Mouse (Mus musculus): ENCODE data around the gene Ncaph2. TPM values are rescaled to one million over a fixed set of nuclear protein-coding genes. Genes with fewer than 3 reads are reported as not detected.
A peak's percentile ranks its signal among the peaks of the same experiment; 100 is the strongest.

Ncaph2 gene
- polyA plus RNA-seq, 1 experiment from 2014 or later, result 149 TPM

DNA sequence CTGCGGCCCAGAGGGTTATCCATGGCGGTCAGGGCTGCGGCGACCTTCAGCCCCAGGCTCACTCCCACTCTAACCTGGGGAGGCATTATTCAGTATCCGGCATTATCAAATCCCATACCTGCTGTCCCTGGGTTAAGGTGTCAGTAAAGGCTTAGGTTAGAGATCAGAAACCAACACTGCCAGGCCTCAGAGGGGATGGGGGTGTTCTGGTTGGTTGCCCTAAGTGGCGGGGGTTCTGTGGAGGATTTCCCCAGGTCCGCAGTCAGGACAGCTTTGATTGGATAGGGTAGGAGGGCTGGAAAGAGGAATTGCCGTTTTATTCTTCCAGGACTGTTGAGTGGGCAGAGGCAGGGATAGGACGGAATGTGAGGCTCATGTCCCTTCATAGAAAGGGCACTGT, 18.8 kb downstream of the Ncaph2 start:
- 51% methylated on average over 9 of the region's 9 CpGs for WGBS
- H3K36me3 ChIP-seq, result peaks cover 33% of the 10 kb centered on the region

DNA sequence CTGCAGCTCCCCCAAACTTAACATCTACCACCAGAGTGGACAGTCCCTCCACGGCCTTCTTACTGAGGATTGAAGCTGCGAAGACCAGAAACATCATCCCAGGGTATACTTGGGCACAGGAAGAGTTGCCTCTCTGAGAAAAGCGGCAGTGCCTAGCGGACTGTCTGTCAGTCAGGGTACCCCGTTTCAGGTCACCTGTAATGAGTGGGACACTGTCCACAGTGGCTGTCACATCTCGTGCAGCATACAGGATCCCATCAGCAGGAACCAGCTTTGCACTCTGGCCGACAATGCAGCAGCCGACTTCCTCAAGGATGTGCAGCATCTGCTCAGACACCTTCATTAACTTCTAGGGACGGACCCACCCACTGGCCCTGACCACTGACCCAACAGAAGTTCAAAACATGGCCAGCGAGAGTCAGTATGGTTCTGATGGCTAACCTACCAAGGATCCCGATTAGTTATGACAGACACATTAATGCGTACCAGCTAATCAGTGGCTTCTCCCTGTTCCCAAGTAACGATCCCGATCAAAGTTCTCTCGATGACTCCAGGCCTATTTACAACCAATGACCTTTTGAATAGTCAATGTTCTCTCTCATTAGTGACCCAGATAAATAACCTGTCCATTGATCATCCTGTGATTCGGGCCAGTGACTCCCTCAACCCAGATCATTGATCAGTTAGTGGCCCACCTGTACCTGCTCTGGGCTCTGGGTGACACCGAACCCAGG, 19.4 kb downstream of the Ncaph2 start:
- 94% methylated on average over 17 of the region's 17 CpGs for whole genome bisulfite sequencing
- Histone ChIP-seq H3K27me3 (peaks cover 42% of the 10 kb centered on the region), H3K36me3 (peaks cover 26% of the 10 kb centered on the region), H3K4me3 (no peak overlapping the region), H3K27ac (replicated peaks) (no peak overlapping the region), H3K9me3 (no peaks in the 10 kb centered on the region), H3K4me2 (replicated peaks) (no peak overlapping the region), H3K9ac (replicated peaks) (no peak overlapping the region), H3K4me1 (peaks cover 30% of the 10 kb centered on the region)
- ATAC-seq (replicated peaks), result no peak

More for the DNA sequence above, 18.8 kb downstream of the Ncaph2 start:
- Histone ChIP-seq H3K27ac (replicated peaks) (peak overlapping the region; percentile 93), H3K4me3 (peak overlapping the region; percentile 59), H3K4me2 (replicated peaks) (peak overlapping the region; percentile 65), H3K9me3 (no peaks in the 10 kb centered on the region), H3K9ac (replicated peaks) (peak overlapping the region; percentile 76), H3K27me3 (peaks cover 36% of the 10 kb centered on the region), H3K4me1 (peaks cover 27% of the 10 kb centered on the region)
- ATAC-seq (replicated peaks), result no peak

DNA sequence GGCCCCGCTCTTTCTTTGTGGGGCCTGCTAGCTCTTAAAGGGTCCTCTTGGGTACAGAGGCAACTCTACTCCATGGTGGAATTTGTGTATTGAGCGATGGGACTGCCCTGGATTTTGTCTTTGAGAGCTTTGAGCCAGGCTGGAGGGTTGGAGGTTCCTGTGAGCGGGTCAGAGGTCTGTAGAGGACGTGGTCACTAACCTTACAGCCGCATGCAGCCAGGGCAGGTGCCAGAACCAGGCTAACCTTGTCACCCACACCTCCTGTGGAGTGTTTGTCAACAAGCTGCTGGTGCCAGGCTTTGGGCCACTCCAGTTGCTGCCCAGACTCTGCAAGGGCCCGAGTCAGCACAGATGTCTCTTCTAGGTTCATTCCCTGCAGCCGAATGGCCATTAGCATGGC, 20.5 kb downstream of the Ncaph2 start:
- Histone ChIP-seq H3K9ac (replicated peaks) (no peak overlapping the region), H3K27me3 (peaks cover 45% of the 10 kb centered on the region), H3K36me3 (peaks cover 16% of the 10 kb centered on the region), H3K4me1 (peaks cover 30% of the 10 kb centered on the region), H3K27ac (replicated peaks) (no peak overlapping the region), H3K4me3 (no peak overlapping the region), H3K9me3 (no peaks in the 10 kb centered on the region), H3K4me2 (replicated peaks) (no peak overlapping the region)
- WGBS, result 85% methylated on average over 7 of the region's 7 CpGs
- ATAC-seq (replicated peaks), result no peak

DNA sequence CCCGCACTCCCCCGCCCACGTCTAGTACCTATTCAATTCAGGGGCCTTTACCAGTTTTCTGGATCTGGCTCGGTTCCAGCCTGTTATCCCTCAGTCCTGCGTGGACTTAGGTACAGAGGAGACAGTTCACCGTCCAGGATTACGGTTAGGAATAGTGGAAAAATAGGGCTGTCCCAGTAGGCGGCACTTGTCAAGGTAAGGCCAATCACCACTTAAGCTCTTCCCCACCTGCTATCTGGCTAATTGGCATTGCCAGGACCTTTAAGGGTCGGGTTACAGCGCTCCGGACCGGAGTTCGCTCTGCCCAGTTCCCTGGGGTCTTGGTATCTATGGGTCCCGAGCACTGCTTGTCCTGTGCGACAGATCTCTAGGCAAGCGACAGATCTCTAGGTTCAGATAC, 21.4 kb downstream of the Ncaph2 start, which contains the start of gene Tymp:
Tymp (minus strand) TSS at position 83 of the 400 bp plus-strand sequence.
- no peak within 1 kb of the TSS for H3K27ac ChIP-seq (replicated peaks)
- no peak for ATAC-seq (replicated peaks)
- H3K9me3 ChIP-seq, result no peaks in the 10 kb centered on the region
- no peak within 1 kb of the TSS for H3K4me2 ChIP-seq (replicated peaks)
- H3K4me1 ChIP-seq, result peaks cover 30% of the 10 kb centered on the region
- peaks cover 45% of the 10 kb centered on the region for H3K27me3 ChIP-seq
- no peak within 1 kb of the TSS for H3K4me3 ChIP-seq
- H3K9ac ChIP-seq (replicated peaks), result no peak within 1 kb of the TSS
- H3K36me3 ChIP-seq, result peaks cover 6% of the 10 kb centered on the region
- WGBS, result 17% methylated on average over 16 of the region's 16 CpGs

DNA sequence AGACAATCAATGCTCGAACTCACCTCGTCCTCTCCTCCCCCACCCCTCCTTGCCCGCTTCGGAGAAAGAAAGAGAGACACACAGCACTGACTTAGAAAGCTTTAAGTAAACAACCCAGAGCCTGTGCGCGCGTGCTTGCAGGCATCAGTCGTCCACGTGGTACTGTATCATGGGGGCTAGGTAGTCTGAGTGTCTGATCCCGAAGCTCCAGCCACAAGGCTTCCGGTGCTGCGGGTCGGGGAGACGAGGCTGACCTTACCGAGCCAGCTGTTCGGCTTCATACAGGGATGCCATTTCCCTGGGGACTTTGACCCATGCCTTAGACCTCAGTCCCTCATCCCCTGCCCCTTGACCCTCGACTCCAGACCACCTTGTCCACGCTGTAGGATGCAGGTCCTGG, 21.8 kb downstream of the Ncaph2 start:
- Histone ChIP-seq H3K4me1 (peaks cover 30% of the 10 kb centered on the region), H3K27me3 (peaks cover 45% of the 10 kb centered on the region), H3K36me3 (0 out of 2 replicates have a peak, but pooled peaks cover 2% of the 10 kb centered on the region), H3K4me2 (replicated peaks) (no peak overlapping the region), H3K9ac (replicated peaks) (no peak overlapping the region), H3K9me3 (no peaks in the 10 kb centered on the region), H3K4me3 (no peak overlapping the region), H3K27ac (replicated peaks) (no peak overlapping the region)
- ATAC-seq (replicated peaks), result no peak
- 6% methylated on average over 18 of the region's 18 CpGs for WGBS

DNA sequence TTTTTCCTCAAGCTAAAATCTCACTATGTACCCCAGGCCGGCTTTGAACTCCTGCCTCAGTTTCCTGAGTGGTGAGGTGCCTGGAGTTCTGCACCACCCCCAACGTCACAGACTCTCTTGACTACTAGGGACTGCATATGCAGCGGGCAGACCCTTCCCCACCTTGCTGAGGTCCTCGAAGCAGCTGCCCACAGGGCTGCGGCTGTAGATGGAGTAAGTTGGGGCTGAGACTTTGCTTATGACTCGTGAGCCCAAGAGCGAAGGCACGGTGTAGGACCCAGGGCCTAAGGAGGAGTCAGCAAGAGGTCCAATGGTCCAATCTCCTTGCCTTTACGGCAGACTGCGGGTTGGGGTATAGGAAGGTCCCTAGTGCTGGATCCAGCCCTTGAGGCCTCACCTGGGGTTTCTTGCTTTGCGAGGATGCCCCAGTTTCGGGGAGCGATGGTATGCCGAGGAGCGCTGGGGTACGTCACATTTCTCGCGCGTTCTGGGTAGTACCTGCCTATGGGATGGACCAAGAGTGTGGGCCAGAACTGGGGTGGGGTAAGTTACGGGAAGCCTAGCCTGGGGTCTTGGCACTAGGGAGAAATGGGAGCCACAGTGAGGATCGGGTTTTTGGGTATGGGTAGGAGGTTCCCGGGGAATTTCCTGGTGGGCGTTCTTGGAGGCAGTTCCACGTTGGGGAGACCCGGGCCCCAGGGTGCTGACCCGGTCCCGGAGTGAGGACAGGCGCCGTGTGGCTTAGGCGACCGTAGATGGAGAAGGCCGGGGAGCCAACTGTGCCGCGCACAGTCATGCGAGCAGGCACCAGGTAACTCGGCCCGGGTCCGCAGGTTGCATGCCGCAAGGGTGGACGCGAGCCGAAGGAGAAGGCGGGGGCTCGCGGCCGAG, 22.7 kb downstream of the Ncaph2 start:
- peak overlapping the region; percentile 41 for H3K9ac ChIP-seq (replicated peaks)
- no peaks in the 10 kb centered on the region for H3K9me3 ChIP-seq
- H3K27ac ChIP-seq (replicated peaks), result no peak overlapping the region
- H3K4me1 ChIP-seq, result peaks cover 21% of the 10 kb centered on the region
- no peak for ATAC-seq (replicated peaks)
- WGBS, result 10% methylated on average over 46 of the region's 46 CpGs
- H3K27me3 ChIP-seq, result peaks cover 45% of the 10 kb centered on the region
- H3K4me3 ChIP-seq, result peak overlapping the region; percentile 39
- no peaks in the 10 kb centered on the region for H3K36me3 ChIP-seq
- H3K4me2 ChIP-seq (replicated peaks), result peak overlapping the region; percentile 57

DNA sequence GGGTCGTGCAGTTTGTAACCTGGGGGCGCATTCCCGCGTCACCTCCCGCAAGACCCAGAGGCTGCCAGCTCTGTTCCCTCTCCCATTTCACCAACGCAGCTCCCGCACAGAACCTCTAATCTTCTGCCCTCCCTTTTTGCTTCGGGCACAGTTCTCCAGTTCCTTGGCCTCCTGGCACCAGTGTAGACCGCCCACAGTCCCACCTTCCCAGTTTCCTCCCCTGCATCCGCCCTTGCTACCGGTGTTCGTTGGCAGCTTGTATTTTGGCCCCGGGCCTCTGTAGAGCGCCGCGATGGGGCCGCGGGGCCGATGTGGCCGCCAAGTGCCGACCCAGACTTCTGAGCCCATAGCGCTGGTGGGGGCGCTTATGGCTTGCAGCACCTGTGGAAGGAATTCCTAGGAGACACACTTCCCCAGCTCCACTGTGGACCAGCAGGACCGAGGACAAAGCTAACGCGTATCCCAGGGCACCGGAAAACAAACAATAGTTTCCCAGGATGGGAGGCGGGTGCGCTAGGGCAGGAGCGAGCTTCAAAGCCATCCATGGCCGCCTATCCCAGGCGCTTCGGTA, 23.4 kb downstream of the Ncaph2 start, which contains the start of gene Odf3b:
Odf3b (minus strand) TSS at position 452 of the 571 bp plus-strand sequence.
- ATAC-seq (replicated peaks), result no peak
- Histone ChIP-seq H3K4me2 (replicated peaks) (peak within 1 kb of the TSS; percentile 57), H3K27me3 (peaks cover 45% of the 10 kb centered on the region), H3K27ac (replicated peaks) (no peak within 1 kb of the TSS), H3K4me1 (peaks cover 20% of the 10 kb centered on the region), H3K9me3 (no peaks in the 10 kb centered on the region), H3K9ac (replicated peaks) (peak within 1 kb of the TSS; percentile 41), H3K36me3 (no peaks in the 10 kb centered on the region), H3K4me3 (peak within 1 kb of the TSS; percentile 39)
- under 1% methylated on average over 29 of the region's 33 CpGs for WGBS

DNA sequence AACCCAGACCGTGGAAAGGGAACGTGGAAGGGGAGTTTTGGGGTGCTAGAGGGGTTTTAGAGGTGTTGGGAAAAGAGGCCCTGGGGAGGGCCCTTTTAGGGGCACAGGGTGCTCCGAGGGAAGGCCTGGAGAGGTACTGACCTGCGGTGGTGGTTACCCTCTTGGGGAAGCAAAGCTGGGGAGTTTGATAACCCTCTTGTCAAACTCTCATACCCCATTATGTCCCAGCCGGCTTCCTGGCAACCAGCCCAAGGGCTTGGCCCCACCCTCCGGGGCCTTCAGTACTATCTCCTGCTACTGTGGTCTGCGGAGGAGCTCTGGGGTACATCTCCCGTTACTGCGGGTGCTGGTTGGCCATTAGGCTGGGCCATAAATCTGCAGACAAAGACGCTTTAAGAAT, 23.9 kb downstream of the Ncaph2 start:
- 8% methylated on average over 10 of the region's 10 CpGs for WGBS
- H3K27ac ChIP-seq (replicated peaks), result no peak overlapping the region
- H3K27me3 ChIP-seq, result peaks cover 45% of the 10 kb centered on the region
- H3K9me3 ChIP-seq, result no peaks in the 10 kb centered on the region
- H3K4me1 ChIP-seq, result peaks cover 17% of the 10 kb centered on the region
- ATAC-seq (replicated peaks), result no peak
- peak overlapping the region; percentile 39; the same call in 1 of the 2 replicates for H3K4me3 ChIP-seq
- H3K36me3 ChIP-seq, result no peaks in the 10 kb centered on the region
- peak overlapping the region; percentile 41 for H3K9ac ChIP-seq (replicated peaks)
- peak overlapping the region; percentile 57 for H3K4me2 ChIP-seq (replicated peaks)

DNA sequence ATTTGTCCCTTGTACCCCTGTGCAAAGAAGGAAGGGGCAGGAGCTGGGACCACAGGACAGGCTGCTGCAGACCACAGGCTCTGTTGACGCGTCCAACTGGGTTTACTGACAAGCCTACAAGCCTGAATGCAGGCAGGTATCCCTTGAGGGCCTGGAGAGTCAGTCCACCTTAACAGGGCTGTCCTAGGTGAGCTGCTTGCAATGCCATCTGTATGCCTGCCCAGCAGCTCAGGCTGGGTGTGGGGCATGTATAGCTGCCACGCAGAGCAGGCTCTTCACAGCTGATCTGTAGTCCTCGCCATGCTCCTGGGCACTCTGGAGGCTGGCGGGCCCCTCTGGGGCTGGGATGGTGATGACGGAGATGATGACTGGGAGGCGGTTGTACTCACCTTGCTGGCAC, 29.1 kb downstream of the Ncaph2 start, which contains the start of gene Klhdc7b:
Klhdc7b (plus strand) TSS at position 301 of the 400 bp plus-strand sequence.
- Histone ChIP-seq H3K36me3 (no peaks in the 10 kb centered on the region), H3K4me1 (peaks cover under 1% of the 10 kb centered on the region; the same call in 1 of the 2 replicates), H3K9ac (replicated peaks) (no peak within 1 kb of the TSS), H3K4me2 (replicated peaks) (no peak within 1 kb of the TSS), H3K27me3 (peaks cover 6% of the 10 kb centered on the region; the same call in 1 of the 2 replicates), H3K27ac (replicated peaks) (no peak within 1 kb of the TSS), H3K9me3 (no peaks in the 10 kb centered on the region), H3K4me3 (no peak within 1 kb of the TSS)
- 86% methylated on average over 7 of the region's 7 CpGs for WGBS
- no peak for ATAC-seq (replicated peaks)

DNA sequence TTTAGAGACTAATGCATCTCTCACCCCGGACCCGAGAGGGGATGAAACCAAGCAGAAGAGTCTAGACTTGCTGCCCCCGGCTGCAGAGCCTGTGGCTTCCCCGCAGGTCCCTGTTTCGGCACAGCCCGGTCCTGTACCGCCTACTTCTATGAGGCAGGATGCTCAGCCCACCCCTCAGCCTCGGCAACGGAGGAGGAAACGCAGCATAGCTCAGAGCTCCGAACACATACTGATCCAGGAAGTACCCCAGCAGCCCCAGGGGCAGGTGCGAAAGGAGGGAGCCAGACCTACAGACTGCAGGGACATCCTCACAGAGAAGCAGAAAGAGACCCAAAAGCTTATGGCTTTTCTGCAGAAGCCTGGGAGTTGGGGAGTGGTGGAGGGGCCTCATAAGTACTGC, 31.6 kb downstream of the Ncaph2 start:
- no peak for ATAC-seq (replicated peaks)
- H3K9ac ChIP-seq (replicated peaks), result no peak overlapping the region
- H3K27me3 ChIP-seq, result no peaks in the 10 kb centered on the region
- H3K27ac ChIP-seq (replicated peaks), result no peak overlapping the region
- no peaks in the 10 kb centered on the region for H3K4me1 ChIP-seq
- H3K4me3 ChIP-seq, result no peak overlapping the region
- 53% methylated on average over 12 of the region's 12 CpGs for WGBS
- H3K36me3 ChIP-seq, result no peaks in the 10 kb centered on the region
- H3K9me3 ChIP-seq, result no peaks in the 10 kb centered on the region
- H3K4me2 ChIP-seq (replicated peaks), result no peak overlapping the region

DNA sequence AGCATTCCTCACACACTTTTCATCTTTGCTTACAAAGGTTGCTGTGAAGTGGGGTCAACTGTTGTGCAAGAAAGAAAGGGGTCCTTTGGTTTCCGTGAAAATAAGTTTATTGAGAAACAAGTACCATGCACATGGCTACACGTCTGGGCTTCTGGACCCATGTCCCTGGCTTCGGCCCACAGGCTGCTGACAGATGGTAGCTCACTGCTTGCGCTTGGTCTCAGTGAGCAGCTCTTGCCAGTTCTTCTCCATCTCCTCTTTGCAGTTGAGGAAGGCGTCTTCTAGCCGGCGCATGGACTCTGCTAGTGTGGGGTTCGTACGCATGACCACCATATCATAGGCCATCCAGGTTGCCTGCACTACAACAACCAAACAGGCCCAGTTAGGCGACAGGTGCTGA, 34.6 kb downstream of the Ncaph2 start:
- H3K9me3 ChIP-seq, result no peaks in the 10 kb centered on the region
- WGBS, result 86% methylated on average over 10 of the region's 10 CpGs
- ATAC-seq (replicated peaks), result no peak

DNA sequence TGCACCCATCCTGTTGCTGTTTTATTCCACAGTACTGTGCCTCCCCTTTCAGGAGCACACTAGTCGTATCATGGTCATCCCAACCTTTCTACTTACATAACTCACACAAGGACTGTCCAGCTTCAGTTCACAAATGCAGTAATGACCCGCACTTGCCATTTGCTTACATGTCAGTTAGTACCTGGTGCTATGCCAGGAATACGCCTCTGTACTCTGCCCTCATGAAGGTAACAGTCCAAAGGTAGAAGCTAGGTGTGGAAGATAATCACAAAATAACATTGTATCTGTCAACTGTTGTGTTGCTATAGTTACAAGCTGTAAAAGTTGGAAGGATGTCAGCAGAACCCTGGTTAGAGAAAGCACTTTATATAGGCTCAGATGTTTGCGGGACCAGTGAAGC, 41.4 kb downstream of the Ncaph2 start:
- H3K27me3 ChIP-seq, result no peaks in the 10 kb centered on the region
- H3K36me3 ChIP-seq, result no peaks in the 10 kb centered on the region
- no peaks in the 10 kb centered on the region for H3K4me1 ChIP-seq
- WGBS, result 88% methylated on average over 4 of the region's 4 CpGs
- no peak overlapping the region for H3K4me3 ChIP-seq
- no peak overlapping the region for H3K27ac ChIP-seq (replicated peaks)
- no peaks in the 10 kb centered on the region for H3K9me3 ChIP-seq
- no peak overlapping the region for H3K9ac ChIP-seq (replicated peaks)
- no peak overlapping the region for H3K4me2 ChIP-seq (replicated peaks)
- no peak for ATAC-seq (replicated peaks)

More for the DNA sequence above, 34.6 kb downstream of the Ncaph2 start:
- Histone ChIP-seq H3K4me1 (no peaks in the 10 kb centered on the region), H3K27ac (replicated peaks) (no peak overlapping the region), H3K4me3 (no peak overlapping the region), H3K4me2 (replicated peaks) (no peak overlapping the region), H3K36me3 (no peaks in the 10 kb centered on the region), H3K27me3 (no peaks in the 10 kb centered on the region), H3K9ac (replicated peaks) (no peak overlapping the region)
